Mouse (Mus musculus): Measurements from ENCODE around the gene Far2. TPM values are rescaled to one million over a fixed set of nuclear protein-coding genes. Genes with fewer than 3 reads are reported as not detected.
A peak's percentile ranks its signal among the peaks of the same experiment; 100 is the strongest.

The Far2 gene
- polyA plus RNA-seq, 1 experiment from 2014 or later: 2.2 TPM

- WGBS: 91% methylated on average over 4 of the region's 4 CpGs
- no peak for DNase-seq (ENCODE audit: low spot score)
- no peak overlapping the region for H3K4me2 ChIP-seq (ENCODE audit: low read depth, severe bottlenecking)
Observed at GRCm38 (mm10) chr6:148068786-148069185, 21.7 kb downstream of the Far2 start.

GRCm38 (mm10) chr6:148073599-148073998 is 26.5 kb downstream of the Far2 start:
- no peak for ATAC-seq (ENCODE audit: insufficient number of reproducible peaks, low FRiP score, low TSS enrichment, low read depth)
- no peaks in the 10 kb centered on the region for H3K36me3 ChIP-seq (ENCODE audit: control insufficient read depth, insufficient read depth, low read length)
- H3K27ac ChIP-seq (replicated peaks; ENCODE audit: low read depth, low read length): no peak overlapping the region
- H3K9ac ChIP-seq (ENCODE audit: low read length): no peak overlapping the region
- no peak for DNase-seq (ENCODE audit: low spot score)
- WGBS: 77% methylated on average over 3 of the region's 3 CpGs
- no peak overlapping the region for H3K4me2 ChIP-seq (ENCODE audit: low read depth, severe bottlenecking)
- H3K4me3 ChIP-seq (ENCODE audit: low read depth, low read length): no peak overlapping the region
- H3K9me3 ChIP-seq (ENCODE audit: control insufficient read depth, low read length): no peaks in the 10 kb centered on the region
- no peaks in the 10 kb centered on the region for H3K4me1 ChIP-seq (ENCODE audit: control insufficient read depth, insufficient read depth, low read length)
- no peaks in the 10 kb centered on the region for H3K27me3 ChIP-seq (ENCODE audit: control insufficient read depth, insufficient read depth, low read length)

More at GRCm38 (mm10) chr6:148068786-148069185, 21.7 kb downstream of the Far2 start:
- Histone ChIP-seq H3K36me3 (ENCODE audit: control insufficient read depth, insufficient read depth, low read length) (no peaks in the 10 kb centered on the region), H3K9me3 (ENCODE audit: control insufficient read depth, low read length) (no peaks in the 10 kb centered on the region), H3K4me1 (ENCODE audit: control insufficient read depth, insufficient read depth, low read length) (no peaks in the 10 kb centered on the region), H3K27ac (replicated peaks; ENCODE audit: low read depth, low read length) (no peak overlapping the region), H3K27me3 (ENCODE audit: control insufficient read depth, insufficient read depth, low read length) (no peaks in the 10 kb centered on the region), H3K9ac (ENCODE audit: low read length) (no peak overlapping the region), H3K4me3 (ENCODE audit: low read depth, low read length) (no peak overlapping the region)
- ATAC-seq (ENCODE audit: insufficient number of reproducible peaks, low FRiP score, low TSS enrichment, low read depth): no peak

GRCm38 (mm10) chr6:148074211-148074864 is 27.3 kb downstream of the Far2 start:
- no peaks in the 10 kb centered on the region for H3K36me3 ChIP-seq (ENCODE audit: control insufficient read depth, insufficient read depth, low read length)
- H3K4me2 ChIP-seq (ENCODE audit: low read depth, severe bottlenecking): no peak overlapping the region
- no peak overlapping the region for H3K4me3 ChIP-seq (ENCODE audit: low read depth, low read length)
- no peak for DNase-seq (ENCODE audit: low spot score)
- H3K4me1 ChIP-seq (ENCODE audit: control insufficient read depth, insufficient read depth, low read length): no peaks in the 10 kb centered on the region
- no peak overlapping the region for H3K27ac ChIP-seq (replicated peaks; ENCODE audit: low read depth, low read length)
- H3K9ac ChIP-seq (ENCODE audit: low read length): no peak overlapping the region
- no peaks in the 10 kb centered on the region for H3K27me3 ChIP-seq (ENCODE audit: control insufficient read depth, insufficient read depth, low read length)
- no peaks in the 10 kb centered on the region for H3K9me3 ChIP-seq (ENCODE audit: control insufficient read depth, low read length)
- no peak for ATAC-seq (ENCODE audit: insufficient number of reproducible peaks, low FRiP score, low TSS enrichment, low read depth)

GRCm38 (mm10) chr6:148083864-148084263 is 36.8 kb downstream of the Far2 start:
- ATAC-seq (ENCODE audit: insufficient number of reproducible peaks, low FRiP score, low TSS enrichment, low read depth) (no peak), DNase-seq (ENCODE audit: low spot score) (no peak)
- no peak overlapping the region for H3K27ac ChIP-seq (replicated peaks; ENCODE audit: low read depth, low read length)
- H3K9ac ChIP-seq (ENCODE audit: low read length): no peak overlapping the region
- no peaks in the 10 kb centered on the region for H3K9me3 ChIP-seq (ENCODE audit: control insufficient read depth, low read length)
- H3K27me3 ChIP-seq (ENCODE audit: control insufficient read depth, insufficient read depth, low read length): no peaks in the 10 kb centered on the region
- no peaks in the 10 kb centered on the region for H3K4me1 ChIP-seq (ENCODE audit: control insufficient read depth, insufficient read depth, low read length)
- H3K4me2 ChIP-seq (ENCODE audit: low read depth, severe bottlenecking): no peak overlapping the region
- no peak overlapping the region for H3K4me3 ChIP-seq (ENCODE audit: low read depth, low read length)
- no peaks in the 10 kb centered on the region for H3K36me3 ChIP-seq (ENCODE audit: control insufficient read depth, insufficient read depth, low read length)
- 91% methylated on average over 2 of the region's 2 CpGs for WGBS

- no peak overlapping the region for H3K4me3 ChIP-seq (ENCODE audit: low read depth, low read length)
- no peaks in the 10 kb centered on the region for H3K36me3 ChIP-seq (ENCODE audit: control insufficient read depth, insufficient read depth, low read length)
- no peak overlapping the region for H3K4me2 ChIP-seq (ENCODE audit: low read depth, severe bottlenecking)
- no peaks in the 10 kb centered on the region for H3K4me1 ChIP-seq (ENCODE audit: control insufficient read depth, insufficient read depth, low read length)
- H3K9ac ChIP-seq (ENCODE audit: low read length): no peak overlapping the region
- no peak overlapping the region for H3K27ac ChIP-seq (replicated peaks; ENCODE audit: low read depth, low read length)
- no peak for DNase-seq (ENCODE audit: low spot score)
- no peaks in the 10 kb centered on the region for H3K27me3 ChIP-seq (ENCODE audit: control insufficient read depth, insufficient read depth, low read length)
- no peaks in the 10 kb centered on the region for H3K9me3 ChIP-seq (ENCODE audit: control insufficient read depth, low read length)
- no peak for ATAC-seq (ENCODE audit: insufficient number of reproducible peaks, low FRiP score, low TSS enrichment, low read depth)
- 85% methylated on average over 2 of the region's 2 CpGs for WGBS
Observed at GRCm38 (mm10) chr6:148084403-148084802, 37.3 kb downstream of the Far2 start.

- H3K36me3 ChIP-seq (ENCODE audit: control insufficient read depth, insufficient read depth, low read length): no peaks in the 10 kb centered on the region
- no peak overlapping the region for H3K4me2 ChIP-seq (ENCODE audit: low read depth, severe bottlenecking)
- ATAC-seq (ENCODE audit: insufficient number of reproducible peaks, low FRiP score, low TSS enrichment, low read depth) (no peak), DNase-seq (ENCODE audit: low spot score) (no peak)
- no peak overlapping the region for H3K9ac ChIP-seq (ENCODE audit: low read length)
- no peak overlapping the region for H3K4me3 ChIP-seq (ENCODE audit: low read depth, low read length)
- H3K27ac ChIP-seq (replicated peaks; ENCODE audit: low read depth, low read length): no peak overlapping the region
- H3K27me3 ChIP-seq (ENCODE audit: control insufficient read depth, insufficient read depth, low read length): no peaks in the 10 kb centered on the region
- H3K4me1 ChIP-seq (ENCODE audit: control insufficient read depth, insufficient read depth, low read length): no peaks in the 10 kb centered on the region
- WGBS: 75% methylated on average over 3 of the region's 3 CpGs
- H3K9me3 ChIP-seq (ENCODE audit: control insufficient read depth, low read length): no peaks in the 10 kb centered on the region
Observed at GRCm38 (mm10) chr6:148097039-148097438, 50.0 kb downstream of the Far2 start.

GRCm38 (mm10) chr6:148101977-148102376 is 54.9 kb downstream of the Far2 start:
- no peaks in the 10 kb centered on the region for H3K4me1 ChIP-seq (ENCODE audit: control insufficient read depth, insufficient read depth, low read length)
- WGBS: 72% methylated on average over 3 of the region's 3 CpGs
- H3K27me3 ChIP-seq (ENCODE audit: control insufficient read depth, insufficient read depth, low read length): no peaks in the 10 kb centered on the region
- DNase-seq (ENCODE audit: low spot score) (no peak), ATAC-seq (ENCODE audit: insufficient number of reproducible peaks, low FRiP score, low TSS enrichment, low read depth) (no peak)
- no peaks in the 10 kb centered on the region for H3K9me3 ChIP-seq (ENCODE audit: control insufficient read depth, low read length)
- no peak overlapping the region for H3K27ac ChIP-seq (replicated peaks; ENCODE audit: low read depth, low read length)
- H3K9ac ChIP-seq (ENCODE audit: low read length): no peak overlapping the region
- H3K36me3 ChIP-seq (ENCODE audit: control insufficient read depth, insufficient read depth, low read length): no peaks in the 10 kb centered on the region
- H3K4me3 ChIP-seq (ENCODE audit: low read depth, low read length): no peak overlapping the region
- no peak overlapping the region for H3K4me2 ChIP-seq (ENCODE audit: low read depth, severe bottlenecking)

GRCm38 (mm10) chr6:148102434-148102833 is 55.4 kb downstream of the Far2 start:
- no peak overlapping the region for H3K4me3 ChIP-seq (ENCODE audit: low read depth, low read length)
- H3K4me2 ChIP-seq (ENCODE audit: low read depth, severe bottlenecking): no peak overlapping the region
- no peak overlapping the region for H3K9ac ChIP-seq (ENCODE audit: low read length)
- 89% methylated on average over 1 of the region's 1 CpGs for WGBS
- no peaks in the 10 kb centered on the region for H3K36me3 ChIP-seq (ENCODE audit: control insufficient read depth, insufficient read depth, low read length)
- ATAC-seq (ENCODE audit: insufficient number of reproducible peaks, low FRiP score, low TSS enrichment, low read depth): no peak
- no peaks in the 10 kb centered on the region for H3K4me1 ChIP-seq (ENCODE audit: control insufficient read depth, insufficient read depth, low read length)
- DNase-seq (ENCODE audit: low spot score): no peak
- H3K9me3 ChIP-seq (ENCODE audit: control insufficient read depth, low read length): no peaks in the 10 kb centered on the region
- no peak overlapping the region for H3K27ac ChIP-seq (replicated peaks; ENCODE audit: low read depth, low read length)
- no peaks in the 10 kb centered on the region for H3K27me3 ChIP-seq (ENCODE audit: control insufficient read depth, insufficient read depth, low read length)

GRCm38 (mm10) chr6:148104212-148104611 is 57.2 kb downstream of the Far2 start:
- H3K27ac ChIP-seq (replicated peaks; ENCODE audit: low read depth, low read length): no peak overlapping the region
- H3K9ac ChIP-seq (ENCODE audit: low read length): no peak overlapping the region
- no peaks in the 10 kb centered on the region for H3K27me3 ChIP-seq (ENCODE audit: control insufficient read depth, insufficient read depth, low read length)
- ATAC-seq (ENCODE audit: insufficient number of reproducible peaks, low FRiP score, low TSS enrichment, low read depth) (no peak), DNase-seq (ENCODE audit: low spot score) (peak; percentile 51)
- H3K4me2 ChIP-seq (ENCODE audit: low read depth, severe bottlenecking): no peak overlapping the region
- H3K4me1 ChIP-seq (ENCODE audit: control insufficient read depth, insufficient read depth, low read length): no peaks in the 10 kb centered on the region
- no peak overlapping the region for H3K4me3 ChIP-seq (ENCODE audit: low read depth, low read length)
- 45% methylated on average over 9 of the region's 9 CpGs for WGBS
- no peaks in the 10 kb centered on the region for H3K9me3 ChIP-seq (ENCODE audit: control insufficient read depth, low read length)
- H3K36me3 ChIP-seq (ENCODE audit: control insufficient read depth, insufficient read depth, low read length): no peaks in the 10 kb centered on the region
